Comparison of ENCODE assay signal across 14 mouse cellular contexts in the genomic region with DNA sequence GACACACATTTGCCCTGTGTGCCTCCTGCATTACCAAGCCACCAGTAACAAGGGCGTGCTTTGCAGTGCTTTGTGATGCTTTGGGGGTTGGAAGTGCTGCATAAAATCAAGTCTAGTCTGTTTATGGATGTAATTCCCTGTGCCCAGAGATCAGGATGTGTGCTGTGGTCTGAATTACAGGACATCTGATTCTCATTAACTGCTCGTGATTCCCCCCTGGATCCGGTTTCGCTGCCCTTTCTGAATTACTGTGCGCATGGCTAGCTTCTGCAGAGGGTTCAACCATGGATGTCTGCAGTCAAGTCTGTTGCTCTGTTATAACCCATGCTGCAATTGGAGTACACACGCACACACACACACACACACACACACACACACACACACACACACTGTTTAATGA. TPM values are rescaled to one million over a fixed set of nuclear protein-coding genes. Genes with fewer than 3 reads are reported as not detected.
DNase-seq lines count a peak whose midpoint lies in the region; ATAC-seq and TF ChIP-seq lines count a peak whose summit lies in the region.
"Had no signal": no experiment of that assay in that cellular context is flagged by ENCODE, and none has a peak within 500 bp of the region (broad histone marks: within the 10 kb centered on the region; RNA-seq: fewer than 3 reads in every experiment).

No protein-coding gene starts in this region.

- H3K9me3 ChIP-seq in kidney, embryonic 15.5 days (replicated peaks) = no peaks in the 10 kb centered on the region
- no peaks in the 10 kb centered on the region for H3K9me3 ChIP-seq in embryonic facial prominence, embryonic 11.5 days (replicated peaks; ENCODE audit: control insufficient read depth, low read length)
- no peaks in the 10 kb centered on the region for H3K9me3 ChIP-seq in limb, embryonic 15.5 days
- no peaks in the 10 kb centered on the region for H3K9me3 ChIP-seq in lung, postnatal 0 days (ENCODE audit: low read length)

- no peak for TF ChIP-seq CTCF in lung, postnatal 0 days (IDR thresholded peaks at IDR 0.05)

- H3K27me3 ChIP-seq in kidney, embryonic 15.5 days = no peaks in the 10 kb centered on the region
- H3K27me3 ChIP-seq in embryonic facial prominence, embryonic 11.5 days (ENCODE audit: control insufficient read depth, insufficient read depth, low read length) = no peaks in the 10 kb centered on the region
- H3K27me3 ChIP-seq in limb, embryonic 15.5 days = no peaks in the 10 kb centered on the region
- H3K27me3 ChIP-seq in lung, postnatal 0 days (replicated peaks; ENCODE audit: insufficient read depth, low read length) = no peaks in the 10 kb centered on the region

- 0 out of 2 replicates have a peak overlapping the region, but pooled peaks have one; percentile 18 for H3K27ac ChIP-seq in kidney, embryonic 15.5 days
- 0 out of 2 replicates have a peak overlapping the region, but pooled peaks have one; percentile 65 for H3K27ac ChIP-seq in embryonic facial prominence, embryonic 11.5 days (replicated peaks; ENCODE audit: low read depth, low read length)
- H3K27ac ChIP-seq in limb, embryonic 15.5 days = peak overlapping the region; percentile 40; the same call in 1 of the 2 replicates
- H3K27ac ChIP-seq in lung, postnatal 0 days (ENCODE audit: low read length) = no peak overlapping the region
- H3K27ac ChIP-seq: liver, embryonic 14.5 days had no signal

- no peak overlapping the region for H3K9ac ChIP-seq in kidney, embryonic 15.5 days
- H3K9ac ChIP-seq in embryonic facial prominence, embryonic 11.5 days (replicated peaks; ENCODE audit: low read length) = no peak overlapping the region
- no peak overlapping the region for H3K9ac ChIP-seq in limb, embryonic 15.5 days
- H3K9ac ChIP-seq in lung, postnatal 0 days (replicated peaks; ENCODE audit: low read depth) = no peak overlapping the region
- H3K9ac ChIP-seq: liver, embryonic 14.5 days had no signal

- ATAC-seq in kidney, embryonic 15.5 days (replicated peaks; ENCODE audit: low FRiP score) = peak; percentile 76
- ATAC-seq in embryonic facial prominence, embryonic 11.5 days (replicated peaks; ENCODE audit: insufficient number of reproducible peaks, low FRiP score, low TSS enrichment, low read depth) = peak; percentile 91
- ATAC-seq in limb, embryonic 15.5 days (ENCODE audit: insufficient number of reproducible peaks, low FRiP score, low TSS enrichment, low read depth) = no peak
- no peak for ATAC-seq in lung, postnatal 0 days
- ATAC-seq: CD4-positive, CD25-positive, alpha-beta regulatory T cell, adult 4 months had no signal

- 18% methylated on average over 6 of the region's 6 CpGs for WGBS in kidney, embryonic 15.5 days
- 25% methylated on average over 6 of the region's 6 CpGs for WGBS in embryonic facial prominence, embryonic 11.5 days
- 31% methylated on average over 6 of the region's 6 CpGs for WGBS in limb, embryonic 15.5 days
- 81% methylated on average over 6 of the region's 6 CpGs for WGBS in lung, postnatal 0 days

- H3K4me1 ChIP-seq in kidney, embryonic 15.5 days = peaks cover 6% of the 10 kb centered on the region
- H3K4me1 ChIP-seq in embryonic facial prominence, embryonic 11.5 days (ENCODE audit: control insufficient read depth, insufficient read depth, low read length) = no peaks in the 10 kb centered on the region; the same call in 1 of the 2 replicates
- peaks cover 4% of the 10 kb centered on the region; the same call in 1 of the 2 replicates for H3K4me1 ChIP-seq in limb, embryonic 15.5 days
- H3K4me1 ChIP-seq in lung, postnatal 0 days (ENCODE audit: insufficient read depth, low read depth, low read length) = no peaks in the 10 kb centered on the region

- TF ChIP-seq EP300 in lung, postnatal 0 days (IDR thresholded peaks at IDR 0.05) = no peak

- no peak for DNase-seq in kidney, adult 11 months
- DNase-seq in NIH3T3 (ENCODE audit: low read depth) = peak; percentile 63
- peak; percentile 93 for DNase-seq in embryonic facial prominence, embryonic 11.5 days (ENCODE audit: low spot score)
- no peak for DNase-seq in lung, postnatal 0 days (ENCODE audit: low spot score)
- DNase-seq in gastrocnemius, postnatal 10 days = no peak
- DNase-seq: adrenal gland, postnatal 14 days; heart, adult 18-20 months; kidney, postnatal 10 days; thymus, adult 18-20 months had no signal

- no peaks in the 10 kb centered on the region for H3K36me3 ChIP-seq in kidney, embryonic 15.5 days
- H3K36me3 ChIP-seq in embryonic facial prominence, embryonic 11.5 days (replicated peaks; ENCODE audit: control insufficient read depth, insufficient read depth, low read depth, low read length) = no peaks in the 10 kb centered on the region
- no peaks in the 10 kb centered on the region for H3K36me3 ChIP-seq in limb, embryonic 15.5 days
- no peaks in the 10 kb centered on the region for H3K36me3 ChIP-seq in lung, postnatal 0 days (ENCODE audit: insufficient read depth, low read length)

- no peak overlapping the region for H3K4me3 ChIP-seq in kidney, embryonic 15.5 days (replicated peaks)
- H3K4me3 ChIP-seq in embryonic facial prominence, embryonic 11.5 days (ENCODE audit: low read depth, low read length) = no peak overlapping the region
- no peak overlapping the region for H3K4me3 ChIP-seq in limb, embryonic 15.5 days
- no peak overlapping the region for H3K4me3 ChIP-seq in lung, postnatal 0 days (ENCODE audit: low read depth, low read length)
- H3K4me3 ChIP-seq: myocyte had no signal

- H3K4me2 ChIP-seq in kidney, embryonic 15.5 days = no peak overlapping the region
- no peak overlapping the region for H3K4me2 ChIP-seq in embryonic facial prominence, embryonic 11.5 days (ENCODE audit: low read depth, low read length)
- no peak overlapping the region for H3K4me2 ChIP-seq in limb, embryonic 15.5 days
- H3K4me2 ChIP-seq in lung, postnatal 0 days (replicated peaks; ENCODE audit: low read depth, low read length) = no peak overlapping the region

RNA-seq across cellular contexts. Expression of a gene that starts 52.5 kb away (rescaled TPM):
- polyA plus RNA-seq in kidney, embryonic 15.5 days (2015; fragmentation: Nextera tagmentation; extraction: Ambion mirVana) = 9.8 and 10.2 TPM in 2 replicates
- 12.0 and 13.6 TPM in 2 replicates for polyA plus RNA-seq in embryonic facial prominence, embryonic 11.5 days (2014; fragmentation: Nextera tagmentation; extraction: Ambion mirVana)
- 7.1 and 8.3 TPM in 2 replicates for polyA plus RNA-seq in limb, embryonic 15.5 days (2015; fragmentation: Nextera tagmentation; extraction: Ambion mirVana)
- 10.7 and 12.9 TPM in 2 replicates for polyA plus RNA-seq in lung, postnatal 0 days (2015; fragmentation: Nextera tagmentation; extraction: Ambion mirVana)
- 1 to 10 TPM; 7.1 to 9.8 TPM for total RNA-seq in gastrocnemius, postnatal 10 days (2021)

Comparison
In these comparisons a context has a peak if more than half of its experiments do, and no peak if none do; other contexts are left out.
1. ATAC-seq: peak in kidney, embryonic 15.5 days (single experiment) and embryonic facial prominence, embryonic 11.5 days (single experiment); none in limb, embryonic 15.5 days (single experiment) and lung, postnatal 0 days (single experiment).
2. DNase-seq: peak in NIH3T3 (single experiment) and embryonic facial prominence, embryonic 11.5 days (single experiment); none in kidney, adult 11 months (single experiment), lung, postnatal 0 days (single experiment) and gastrocnemius, postnatal 10 days (single experiment).